Mouse (Mus musculus): Measurements from ENCODE around the gene Tex38. TPM values are rescaled to one million over a fixed set of nuclear protein-coding genes. Genes with fewer than 3 reads are reported as not detected.

Gene Tex38
- under 1 TPM in 1 of 2 experiments, not detected in 1; 0.47 TPM for polyA plus RNA-seq (2017; shearing (Covaris generic))

DNA sequence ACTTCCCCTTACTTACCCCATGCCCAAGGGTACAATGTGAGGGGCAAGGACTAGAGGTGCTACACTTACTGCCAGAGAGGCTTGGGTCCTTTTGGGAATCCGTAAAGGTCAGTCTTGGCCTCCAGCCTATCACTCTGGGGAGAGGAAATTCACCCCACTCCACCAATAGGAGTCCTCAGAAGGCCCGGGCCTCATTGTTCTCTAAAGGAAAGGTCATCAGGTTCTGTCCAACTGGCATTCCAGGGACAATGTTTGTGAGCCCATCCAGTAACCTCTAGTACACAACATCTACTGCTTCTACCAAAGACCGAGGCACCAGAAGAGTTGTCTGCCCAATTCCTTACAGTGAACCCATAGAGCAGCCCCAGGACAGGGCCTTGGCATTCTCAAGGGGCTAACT is at the start of gene Tex38:
Tex38 (minus strand) TSS at position 101 of the 400 bp plus-strand sequence.

DNA sequence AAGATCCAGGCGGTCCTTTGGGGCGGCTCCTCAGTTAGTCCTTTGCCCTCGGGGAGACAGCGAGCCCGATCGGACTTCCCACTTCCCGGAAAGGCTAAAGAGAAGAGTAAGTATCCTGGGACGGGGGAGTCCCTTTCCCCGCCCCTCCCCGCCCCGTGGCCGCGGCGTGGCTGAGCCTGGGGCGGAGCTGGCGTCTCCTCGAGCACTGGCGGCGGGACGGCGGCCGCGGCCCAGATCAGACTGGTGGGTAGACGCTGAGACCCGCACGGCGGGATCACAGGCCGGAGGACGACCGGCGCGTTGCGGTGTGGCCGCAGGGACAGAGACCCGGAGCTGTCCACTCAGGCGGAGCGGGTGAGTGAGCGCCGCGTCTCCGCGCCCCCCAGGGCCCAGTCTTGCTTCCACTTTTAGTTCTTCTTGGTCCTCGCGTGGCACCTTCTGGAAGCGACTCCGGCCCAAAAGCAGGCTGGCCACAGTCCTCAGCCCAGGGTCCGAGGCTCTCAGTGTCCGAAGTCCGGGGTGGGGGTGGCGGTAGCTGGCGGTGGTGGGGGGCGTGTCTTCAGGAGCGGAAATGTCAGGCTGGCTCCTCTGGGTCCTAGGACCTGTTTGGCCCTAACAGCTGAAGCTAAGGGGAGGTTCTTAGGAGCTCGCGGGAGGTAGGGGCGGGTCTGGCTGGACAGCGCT is 47.2 kb upstream of the Tex38 start, which contains the start of gene Mob3c:
Mob3c (plus strand) TSS at position 205 of the 684 bp plus-strand sequence.

DNA sequence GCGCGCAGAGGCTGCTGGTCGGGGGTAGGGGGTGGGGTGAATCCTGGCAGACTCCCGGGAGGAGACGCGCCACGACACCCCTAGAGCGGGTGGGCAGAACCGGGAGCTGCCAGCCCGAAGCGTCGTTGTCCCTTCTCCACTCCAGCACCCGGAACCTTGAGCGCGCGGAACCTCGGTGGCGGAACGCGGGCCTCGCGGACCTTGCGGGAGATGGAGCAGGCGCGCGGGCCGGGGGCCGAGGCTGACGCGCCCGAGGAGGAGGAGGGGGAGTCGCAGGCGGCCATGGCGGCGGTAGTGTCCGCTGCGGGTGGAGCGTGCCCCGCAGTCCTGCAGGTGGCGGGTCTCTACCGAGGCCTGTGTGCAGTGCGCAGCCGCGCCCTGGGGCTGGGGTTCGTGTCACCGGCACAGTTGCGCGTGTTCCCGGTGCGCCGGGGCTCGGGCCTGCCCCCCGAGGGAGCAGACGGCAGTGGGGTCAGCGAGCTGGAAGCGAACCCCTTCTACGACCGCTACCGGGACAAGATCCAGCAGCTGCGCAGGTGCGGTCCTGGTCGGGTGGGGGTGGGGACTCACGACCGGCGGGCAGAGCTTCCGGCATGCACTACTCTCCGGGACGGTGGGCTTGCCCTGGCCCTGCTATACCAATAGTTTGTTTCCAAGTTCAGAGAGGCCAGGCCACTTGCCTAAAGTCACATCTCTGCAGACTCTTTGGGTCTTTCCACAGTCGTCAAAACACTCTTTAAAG is 4.1 kb upstream of the Tex38 start, which contains the start of gene Atpaf1:
Atpaf1 (plus strand) TSS at position 44 of the 742 bp plus-strand sequence.

DNA sequence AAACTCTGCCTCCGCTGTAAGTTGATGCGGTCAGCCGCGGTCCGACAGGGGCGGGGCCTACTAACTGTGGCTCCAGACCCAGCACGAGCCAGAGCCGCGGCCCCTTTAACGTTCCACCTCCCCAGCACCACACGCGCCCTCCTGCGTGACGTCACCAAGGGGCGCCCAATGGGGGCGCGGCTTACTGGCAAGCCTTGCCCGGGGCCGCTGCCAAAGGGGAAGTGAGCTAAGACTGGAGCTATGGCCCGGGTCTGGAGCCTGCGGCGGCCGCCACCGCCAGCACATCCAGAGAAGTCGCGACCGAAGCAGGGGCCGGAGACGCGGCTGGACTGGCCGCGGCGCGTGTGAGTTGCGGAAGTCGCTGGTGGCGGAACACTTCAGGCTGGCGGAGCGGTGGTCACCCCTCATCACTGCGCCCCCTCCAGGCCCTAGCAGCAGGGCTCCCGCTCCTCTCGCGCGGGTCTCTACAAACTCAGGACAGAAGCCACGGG is 43.2 kb downstream of the Tex38 start, which contains the start of gene Efcab14:
Efcab14 (plus strand) TSS at position 194 of the 491 bp plus-strand sequence.

Other genes with a start within 250 kb of the Tex38 start
- under 1 TPM; 0.14 to 0.48 TPM for gene Cyp4a31, start 217.4 kb downstream of the Tex38 start, polyA plus RNA-seq (2017; shearing (Covaris generic))
- not detected for gene Cyp4a32, start 180.0 kb downstream of the Tex38 start, polyA plus RNA-seq (2017; shearing (Covaris generic))
- gene Cyp4b1, start 133.3 kb downstream of the Tex38 start, polyA plus RNA-seq (2017; shearing (Covaris generic)): under 1 TPM in 1 of 2 experiments, not detected in 1; 0.24 TPM
- 10 to 100 TPM; 58.4 to 59.8 TPM for gene Efcab14, start 43.3 kb downstream of the Tex38 start, polyA plus RNA-seq (2017; shearing (Covaris generic))
- 10 to 100 TPM; 40.1 to 46.2 TPM for gene Atpaf1, start 3.8 kb upstream of the Tex38 start, polyA plus RNA-seq (2017; shearing (Covaris generic))
- 10 to 100 TPM; 19.6 to 24.1 TPM for gene Mob3c, start 47.1 kb upstream of the Tex38 start, polyA plus RNA-seq (2017; shearing (Covaris generic))
- gene Mknk1, start 58.2 kb upstream of the Tex38 start, polyA plus RNA-seq (2017; shearing (Covaris generic)): 10 to 100 TPM; 57.3 to 68.6 TPM
- gene Kncn, start 103.4 kb upstream of the Tex38 start, polyA plus RNA-seq (2017; shearing (Covaris generic)): 1 to 10 TPM in 1 of 2 experiments, not detected in 1; 2.3 TPM
- 1 to 10 TPM in 1 of 2 experiments, not detected in 1; 1.6 TPM for gene 6430628N08Rik, start 109.6 kb upstream of the Tex38 start, polyA plus RNA-seq (2017; shearing (Covaris generic))
- gene Dmbx1, start 158.9 kb upstream of the Tex38 start, polyA plus RNA-seq (2017; shearing (Covaris generic)): 1 to 10 TPM in 1 of 2 experiments, under 1 TPM in 1; 0.04 to 2.1 TPM
- gene Faah, start 236.9 kb upstream of the Tex38 start, polyA plus RNA-seq (2017; shearing (Covaris generic)): 100 to 1,000 TPM; 126 to 198 TPM